Mouse (Mus musculus): ENCODE results near the gene Jph2.

Gene Jph2

DNA sequence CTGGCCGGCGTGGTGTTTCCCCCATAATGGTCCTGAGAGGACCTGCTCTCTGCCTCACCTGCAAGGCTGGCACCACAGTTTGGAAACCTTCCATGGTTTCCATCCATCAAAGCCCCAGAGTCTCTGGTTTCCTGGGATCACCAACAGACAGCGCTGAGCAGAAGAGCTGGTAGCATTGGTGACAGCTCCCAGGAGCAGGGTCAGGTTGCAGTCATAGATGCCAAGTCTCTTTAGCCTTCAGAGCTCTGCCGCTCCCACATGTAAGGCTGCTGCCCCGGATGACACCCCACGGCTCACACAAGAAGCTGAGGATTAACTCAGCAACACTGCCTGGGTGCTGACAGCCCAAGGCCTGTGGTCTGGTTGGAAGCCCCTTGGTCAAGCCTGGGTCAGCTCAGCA lies 12.7 kb downstream of the Jph2 start:
- peaks cover under 1% of the 10 kb centered on the region; the same call in 1 of the 2 replicates for H3K9me3 ChIP-seq (ENCODE audit: low read length)
- TF ChIP-seq CTCF (conservative IDR thresholded peaks at IDR 0.05; ENCODE audit: low read length), result no peak
- TF ChIP-seq NANOG (IDR thresholded peaks at IDR 0.05; ENCODE audit: borderline replicate concordance, low read length), result no peak
- TF ChIP-seq POU5F1 (IDR thresholded peaks at IDR 0.05; ENCODE audit: borderline replicate concordance, low read length), result no peak
- peaks cover 42% of the 10 kb centered on the region for H3K27me3 ChIP-seq (ENCODE audit: insufficient read depth, low read length)
- no peaks in the 10 kb centered on the region for H3K36me3 ChIP-seq (ENCODE audit: insufficient read depth, low read length)
- H3K4me3 ChIP-seq (replicated peaks; ENCODE audit: low read length), result no peak overlapping the region
- H3K4me1 ChIP-seq (replicated peaks; ENCODE audit: low read depth, low read length), result peaks cover 41% of the 10 kb centered on the region

- TF ChIP-seq POU5F1 (IDR thresholded peaks at IDR 0.05; ENCODE audit: borderline replicate concordance, low read length) (no peak), NANOG (IDR thresholded peaks at IDR 0.05; ENCODE audit: borderline replicate concordance, low read length) (no peak), CTCF (conservative IDR thresholded peaks at IDR 0.05; ENCODE audit: low read length) (no peak)
These were observed 16.5 kb downstream of the Jph2 start for GRCm38 (mm10) chr2:163381246-163381645.

DNA sequence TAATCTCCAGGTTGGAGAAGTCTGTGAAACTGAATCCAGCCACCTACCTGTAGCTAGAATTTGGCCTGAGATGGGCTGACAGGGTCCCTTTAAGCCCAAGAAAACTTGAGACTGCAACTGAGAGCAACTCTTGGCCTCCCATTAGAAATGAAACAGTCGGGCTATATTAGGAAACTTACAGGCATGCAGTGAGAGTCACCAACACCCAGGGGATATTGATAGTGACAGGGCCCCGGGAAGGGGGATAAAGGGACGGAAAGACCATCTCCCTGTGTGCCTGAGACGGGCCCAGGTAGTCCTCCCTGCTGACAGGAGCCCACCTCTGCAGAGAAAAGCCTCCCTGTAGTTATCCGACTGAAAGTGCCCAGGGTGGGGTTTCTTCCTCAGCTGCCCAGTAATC lies 18.4 kb downstream of the Jph2 start:
- H3K27me3 ChIP-seq (ENCODE audit: insufficient read depth, low read length), result peaks cover 83% of the 10 kb centered on the region
- peaks cover 42% of the 10 kb centered on the region for H3K4me1 ChIP-seq (replicated peaks; ENCODE audit: low read depth, low read length)
- no peak overlapping the region for H3K4me3 ChIP-seq (replicated peaks; ENCODE audit: low read length)
- no peak for TF ChIP-seq CTCF (conservative IDR thresholded peaks at IDR 0.05; ENCODE audit: low read length)
- TF ChIP-seq NANOG (IDR thresholded peaks at IDR 0.05; ENCODE audit: borderline replicate concordance, low read length), result no peak
- no peak for TF ChIP-seq POU5F1 (IDR thresholded peaks at IDR 0.05; ENCODE audit: borderline replicate concordance, low read length)
- peaks cover 5% of the 10 kb centered on the region; the same call in 1 of the 2 replicates for H3K9me3 ChIP-seq (ENCODE audit: low read length)
- no peaks in the 10 kb centered on the region for H3K36me3 ChIP-seq (ENCODE audit: insufficient read depth, low read length)

More at GRCm38 (mm10) chr2:163381246-163381645, 16.5 kb downstream of the Jph2 start:
- Histone ChIP-seq H3K4me1 (replicated peaks; ENCODE audit: low read depth, low read length) (peaks cover 29% of the 10 kb centered on the region), H3K27me3 (ENCODE audit: insufficient read depth, low read length) (peaks cover 76% of the 10 kb centered on the region), H3K36me3 (ENCODE audit: insufficient read depth, low read length) (no peaks in the 10 kb centered on the region), H3K4me3 (replicated peaks; ENCODE audit: low read length) (no peak overlapping the region), H3K9me3 (ENCODE audit: low read length) (peaks cover 5% of the 10 kb centered on the region; the same call in 1 of the 2 replicates)

GRCm38 (mm10) chr2:163376082-163376481 lies 21.7 kb downstream of the Jph2 start:
- H3K4me3 ChIP-seq (replicated peaks; ENCODE audit: low read length), result peak overlapping the region; percentile 72
- no peaks in the 10 kb centered on the region for H3K36me3 ChIP-seq (ENCODE audit: insufficient read depth, low read length)
- TF ChIP-seq NANOG (IDR thresholded peaks at IDR 0.05; ENCODE audit: borderline replicate concordance, low read length) (no peak), POU5F1 (IDR thresholded peaks at IDR 0.05; ENCODE audit: borderline replicate concordance, low read length) (no peak), CTCF (conservative IDR thresholded peaks at IDR 0.05; ENCODE audit: low read length) (no peak)

GRCm38 (mm10) chr2:163375468-163375867 lies 22.3 kb downstream of the Jph2 start:
- peak overlapping the region; percentile 72 for H3K4me3 ChIP-seq (replicated peaks; ENCODE audit: low read length)
- H3K9me3 ChIP-seq (ENCODE audit: low read length), result 0 out of 2 replicates have a peak, but pooled peaks cover 5% of the 10 kb centered on the region
- H3K27me3 ChIP-seq (ENCODE audit: insufficient read depth, low read length), result peaks cover 72% of the 10 kb centered on the region
- H3K36me3 ChIP-seq (ENCODE audit: insufficient read depth, low read length), result no peaks in the 10 kb centered on the region
- H3K4me1 ChIP-seq (replicated peaks; ENCODE audit: low read depth, low read length), result peaks cover 36% of the 10 kb centered on the region
- no peak for TF ChIP-seq NANOG (IDR thresholded peaks at IDR 0.05; ENCODE audit: borderline replicate concordance, low read length)
- no peak for TF ChIP-seq POU5F1 (IDR thresholded peaks at IDR 0.05; ENCODE audit: borderline replicate concordance, low read length)
- TF ChIP-seq CTCF (conservative IDR thresholded peaks at IDR 0.05; ENCODE audit: low read length), result no peak

More at GRCm38 (mm10) chr2:163376082-163376481, 21.7 kb downstream of the Jph2 start:
- peaks cover 5% of the 10 kb centered on the region; the same call in 1 of the 2 replicates for H3K9me3 ChIP-seq (ENCODE audit: low read length)
- peaks cover 30% of the 10 kb centered on the region for H3K4me1 ChIP-seq (replicated peaks; ENCODE audit: low read depth, low read length)
- H3K27me3 ChIP-seq (ENCODE audit: insufficient read depth, low read length), result peaks cover 74% of the 10 kb centered on the region

DNA sequence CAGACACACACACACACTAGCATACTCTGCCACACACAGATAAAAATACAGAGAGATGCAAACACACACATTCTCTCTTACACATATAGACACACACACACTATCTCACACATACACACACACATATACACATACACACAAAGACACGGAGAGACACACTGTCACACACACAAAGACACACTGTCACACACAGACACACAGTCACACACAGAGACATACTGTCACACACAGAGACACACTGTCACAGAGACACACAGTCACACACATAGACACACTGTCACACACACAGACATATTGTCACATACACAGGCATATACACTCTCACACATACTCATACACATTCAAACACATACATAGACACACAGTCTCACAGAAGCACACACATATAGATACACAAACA lies 25.2 kb downstream of the Jph2 start:
- no peak overlapping the region for H3K4me3 ChIP-seq (replicated peaks; ENCODE audit: low read length)
- H3K9me3 ChIP-seq (ENCODE audit: low read length), result no peaks in the 10 kb centered on the region

DNA sequence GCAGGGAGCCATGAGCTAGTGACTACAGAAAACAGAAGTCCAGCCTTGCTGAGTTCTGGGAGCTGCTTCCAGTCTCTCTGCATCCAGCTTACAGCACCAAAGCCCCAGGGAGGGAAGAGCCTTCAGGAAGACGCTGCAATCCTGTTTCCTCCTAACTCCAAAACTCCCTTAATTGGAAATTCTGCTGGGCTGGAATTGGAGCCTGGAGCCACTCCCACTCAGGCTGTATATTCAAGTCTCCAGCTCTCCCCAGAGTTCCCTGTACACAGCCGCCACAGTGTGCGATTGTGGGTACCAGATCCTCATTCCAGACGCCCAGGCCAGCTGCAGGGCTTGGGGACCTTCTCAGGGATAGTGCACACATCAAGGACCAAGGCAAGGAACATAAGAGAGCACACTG lies 27.6 kb downstream of the Jph2 start:
- Histone ChIP-seq H3K4me3 (replicated peaks; ENCODE audit: low read length) (no peak overlapping the region), H3K4me1 (replicated peaks; ENCODE audit: low read depth, low read length) (peaks cover 34% of the 10 kb centered on the region), H3K27me3 (ENCODE audit: insufficient read depth, low read length) (peaks cover 31% of the 10 kb centered on the region), H3K36me3 (ENCODE audit: insufficient read depth, low read length) (no peaks in the 10 kb centered on the region), H3K9me3 (ENCODE audit: low read length) (no peaks in the 10 kb centered on the region)
- TF ChIP-seq POU5F1 (IDR thresholded peaks at IDR 0.05; ENCODE audit: borderline replicate concordance, low read length) (no peak), CTCF (conservative IDR thresholded peaks at IDR 0.05; ENCODE audit: low read length) (no peak), NANOG (IDR thresholded peaks at IDR 0.05; ENCODE audit: borderline replicate concordance, low read length) (no peak)

More for the DNA sequence above, 25.2 kb downstream of the Jph2 start:
- Histone ChIP-seq H3K27me3 (ENCODE audit: insufficient read depth, low read length) (peaks cover 55% of the 10 kb centered on the region), H3K4me1 (replicated peaks; ENCODE audit: low read depth, low read length) (peaks cover 45% of the 10 kb centered on the region), H3K36me3 (ENCODE audit: insufficient read depth, low read length) (no peaks in the 10 kb centered on the region)
- TF ChIP-seq NANOG (IDR thresholded peaks at IDR 0.05; ENCODE audit: borderline replicate concordance, low read length), result no peak
- TF ChIP-seq CTCF (conservative IDR thresholded peaks at IDR 0.05; ENCODE audit: low read length), result no peak
- no peak for TF ChIP-seq POU5F1 (IDR thresholded peaks at IDR 0.05; ENCODE audit: borderline replicate concordance, low read length)

GRCm38 (mm10) chr2:163364785-163365541 lies 32.8 kb downstream of the Jph2 start:
- Histone ChIP-seq H3K36me3 (ENCODE audit: insufficient read depth, low read length) (no peaks in the 10 kb centered on the region), H3K4me3 (replicated peaks; ENCODE audit: low read length) (no peak overlapping the region), H3K27me3 (ENCODE audit: insufficient read depth, low read length) (peaks cover 23% of the 10 kb centered on the region), H3K4me1 (replicated peaks; ENCODE audit: low read depth, low read length) (peaks cover 4% of the 10 kb centered on the region; the same call in 1 of the 2 replicates), H3K9me3 (ENCODE audit: low read length) (no peaks in the 10 kb centered on the region)
- TF ChIP-seq POU5F1 (IDR thresholded peaks at IDR 0.05; ENCODE audit: borderline replicate concordance, low read length), result no peak
- no peak for TF ChIP-seq NANOG (IDR thresholded peaks at IDR 0.05; ENCODE audit: borderline replicate concordance, low read length)
- no peak for TF ChIP-seq CTCF (conservative IDR thresholded peaks at IDR 0.05; ENCODE audit: low read length)
